Mouse (Mus musculus) lung, postnatal 25 days (tissue): ENCODE measurements around the gene Ubqln4.
A peak's percentile ranks its signal among the peaks of the same experiment; 100 is the strongest.
"Not testable (repeated sequence)": the region's sequence is repeated elsewhere in the genome, so short reads cannot be mapped to it uniquely, and the experiment has no call there.

Source experiments
- DNase-seq: peaks from one replicate; pipeline ENCODE4 v3.0.0; 2022; ENCODE audit warnings: low spot score

Gene Ubqln4

DNA sequence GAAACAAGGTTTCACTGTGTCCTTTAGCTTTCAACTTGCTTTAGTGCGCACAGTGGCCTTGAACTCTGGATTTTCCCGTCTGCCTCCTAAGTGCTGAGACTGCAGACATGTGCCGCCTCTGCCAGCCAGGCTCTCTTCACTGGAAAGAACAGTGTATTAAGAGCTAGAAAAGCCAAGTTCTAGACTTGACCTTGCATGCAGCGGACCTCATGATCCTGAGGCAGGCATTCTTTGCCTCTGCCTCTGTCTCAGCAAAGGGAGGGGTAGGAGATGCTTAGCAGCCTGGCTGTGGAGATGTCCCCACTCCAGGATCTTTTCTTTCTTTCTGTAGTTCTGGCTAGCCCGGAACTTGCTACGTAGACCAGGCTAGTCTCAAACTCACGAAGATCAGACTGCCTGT, 51.3 kb downstream of the Ubqln4 start:
- DNase-seq = no peak

DNA sequence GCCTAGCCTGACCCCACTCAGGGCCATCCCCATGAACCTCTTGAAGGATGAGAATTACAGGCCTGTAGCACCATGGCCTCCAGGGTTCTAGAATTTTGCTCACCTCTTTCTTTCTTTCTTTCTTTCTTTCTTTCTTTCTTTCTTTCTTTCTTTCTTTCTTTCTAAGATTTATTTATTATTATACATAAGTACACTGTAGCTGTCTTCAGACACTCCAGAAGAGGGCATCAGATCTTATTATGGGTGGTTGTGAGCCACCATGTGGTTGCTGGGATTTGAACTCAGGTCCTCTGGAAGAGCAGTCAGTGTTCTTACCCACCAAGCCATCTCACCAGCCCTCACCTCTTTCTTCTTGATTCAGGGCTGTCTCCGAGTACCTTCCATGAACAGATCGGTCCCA, 52.1 kb downstream of the Ubqln4 start, which contains the start of gene Arhgef2:
TSS of gene Arhgef2 (plus strand) at position 301 of the 400 bp plus-strand sequence.
- DNase-seq = not testable (repeated sequence)

DNA sequence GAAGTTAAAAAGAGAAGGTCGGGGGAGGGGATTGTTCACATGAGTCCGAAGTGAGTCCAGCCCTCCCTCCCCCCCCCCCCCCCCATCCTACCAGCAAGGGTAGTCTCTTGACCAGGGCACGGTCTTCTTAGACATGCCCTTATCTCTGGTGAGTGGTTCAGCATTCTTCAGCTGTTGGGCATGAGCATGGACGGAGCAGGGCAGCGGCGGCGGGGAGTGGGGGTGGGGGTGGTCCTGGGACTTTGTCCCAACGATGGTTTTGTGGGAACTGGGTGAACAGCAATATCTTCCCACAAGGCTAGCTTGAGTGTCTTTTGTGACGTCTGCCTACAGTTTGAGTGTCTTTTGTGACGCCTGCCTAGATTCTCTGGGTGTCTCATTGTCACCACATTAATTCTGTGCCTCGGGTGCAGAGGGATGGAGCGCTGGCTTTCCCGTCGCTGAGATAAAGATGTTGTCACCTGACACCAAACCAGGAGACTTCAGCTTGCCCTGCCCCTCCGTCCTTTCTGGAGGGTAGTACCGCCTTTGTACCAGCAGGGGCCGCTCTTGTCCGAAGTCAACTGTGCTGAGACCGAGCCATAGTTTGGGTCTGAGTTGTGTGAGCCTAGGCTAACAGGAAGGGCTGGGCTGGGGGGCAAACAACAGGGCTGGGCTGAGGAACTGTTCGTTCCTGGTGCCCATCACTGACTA, 53.7 kb downstream of the Ubqln4 start:
- DNase-seq = peak; percentile 91

DNA sequence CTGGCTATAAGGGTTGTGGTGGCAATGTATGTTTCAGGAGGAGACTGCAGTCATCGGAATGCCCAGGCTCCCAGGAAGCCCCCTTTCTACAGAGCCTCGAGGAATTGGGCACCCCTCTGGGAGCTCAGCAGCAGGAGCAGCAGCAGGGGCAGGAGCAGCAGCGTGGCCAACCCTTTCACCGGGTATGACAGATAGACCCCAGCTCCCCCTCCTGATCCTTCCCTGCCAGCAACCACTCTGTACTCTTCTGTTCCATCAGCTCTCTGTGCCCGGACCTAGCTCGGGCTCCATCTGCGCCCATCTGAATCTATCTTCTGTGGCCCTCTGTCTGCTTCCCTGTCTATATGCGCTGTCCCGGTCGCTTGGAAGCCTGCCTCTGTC, 54.2 kb downstream of the Ubqln4 start:
- DNase-seq = no peak

DNA sequence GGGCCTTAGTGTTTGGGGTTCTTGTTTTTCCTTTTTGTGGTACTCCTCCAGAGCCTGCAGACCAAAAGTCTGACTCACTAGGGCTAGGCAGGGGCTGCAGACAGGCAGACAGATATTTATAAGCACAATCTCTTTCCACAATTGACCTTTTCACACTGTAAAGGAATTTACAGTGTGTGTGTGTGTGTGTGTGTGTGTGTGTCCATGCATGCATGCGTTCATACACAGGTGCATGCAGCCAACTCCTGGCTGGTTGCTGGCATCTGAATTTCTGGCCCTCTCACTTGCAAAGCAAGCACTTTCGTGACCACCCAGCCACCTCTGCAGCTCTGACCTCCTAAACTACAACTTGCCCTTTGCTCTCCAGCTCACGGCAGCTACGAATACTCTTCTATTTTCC, 55.5 kb downstream of the Ubqln4 start:
- no peak for DNase-seq

DNA sequence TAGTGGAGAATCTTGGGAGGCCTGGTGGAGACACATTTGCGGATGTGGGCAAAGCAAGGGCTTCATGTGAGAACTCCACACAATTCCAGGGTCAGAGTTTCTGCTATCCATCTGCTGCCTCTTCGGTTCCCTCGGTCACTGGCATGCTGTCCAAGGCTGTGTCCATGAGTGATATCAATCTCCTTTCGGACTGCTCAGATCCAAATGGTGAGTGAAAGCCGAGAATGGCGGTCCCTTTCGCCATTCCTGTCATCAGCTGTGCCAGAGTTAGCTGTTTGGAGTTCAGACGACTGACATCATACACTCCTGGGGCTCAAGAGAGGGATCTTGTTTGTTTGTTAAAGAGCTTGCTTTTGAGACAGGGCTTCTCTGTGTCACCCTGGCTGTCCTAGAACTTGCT, 60.9 kb downstream of the Ubqln4 start:
- no peak for DNase-seq

DNA sequence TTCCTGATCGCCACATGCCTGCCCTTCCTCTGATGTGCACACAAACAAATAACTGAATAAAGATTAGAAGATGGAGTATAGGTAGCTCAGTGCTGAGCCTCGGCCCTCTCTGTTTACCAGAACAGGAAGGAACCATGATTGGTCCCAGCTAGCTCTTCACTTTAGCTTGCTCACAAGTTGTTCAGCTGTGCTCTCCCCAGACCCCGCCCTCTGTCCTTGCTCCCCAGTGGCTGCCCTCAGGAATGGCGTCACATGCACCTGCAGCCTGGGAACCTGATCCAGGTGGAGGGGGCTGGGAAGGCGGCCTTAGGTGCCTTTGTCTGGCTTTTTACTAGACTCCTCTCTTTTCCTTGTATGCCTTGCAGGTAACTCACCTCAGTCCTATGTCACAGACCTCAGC, 61.6 kb downstream of the Ubqln4 start:
- peak; percentile 70 for DNase-seq

DNA sequence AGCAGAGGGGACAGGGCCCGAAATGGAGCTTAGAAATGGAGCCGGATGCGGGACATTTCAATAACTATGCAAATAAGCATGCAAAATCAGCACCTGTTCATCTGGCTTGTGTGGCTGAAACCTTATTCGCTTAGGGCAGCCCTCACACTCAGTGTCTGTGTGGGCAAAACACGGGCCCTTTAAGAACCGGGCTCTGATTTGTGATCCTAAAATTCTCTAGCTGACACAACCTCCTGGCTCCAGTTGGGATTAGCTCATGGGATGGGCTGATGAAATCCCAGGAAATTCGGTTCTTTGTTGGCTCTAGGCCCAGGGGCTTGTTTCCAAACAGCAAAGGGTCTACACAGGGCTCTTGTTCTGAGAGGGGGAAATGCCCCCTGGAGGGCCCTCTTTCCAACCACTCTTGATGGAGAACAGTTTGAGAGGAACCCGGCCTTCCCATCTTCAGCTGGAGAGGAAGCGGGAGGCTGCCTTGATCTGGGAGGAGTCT, 62.4 kb downstream of the Ubqln4 start:
- DNase-seq = peak; percentile 61

DNA sequence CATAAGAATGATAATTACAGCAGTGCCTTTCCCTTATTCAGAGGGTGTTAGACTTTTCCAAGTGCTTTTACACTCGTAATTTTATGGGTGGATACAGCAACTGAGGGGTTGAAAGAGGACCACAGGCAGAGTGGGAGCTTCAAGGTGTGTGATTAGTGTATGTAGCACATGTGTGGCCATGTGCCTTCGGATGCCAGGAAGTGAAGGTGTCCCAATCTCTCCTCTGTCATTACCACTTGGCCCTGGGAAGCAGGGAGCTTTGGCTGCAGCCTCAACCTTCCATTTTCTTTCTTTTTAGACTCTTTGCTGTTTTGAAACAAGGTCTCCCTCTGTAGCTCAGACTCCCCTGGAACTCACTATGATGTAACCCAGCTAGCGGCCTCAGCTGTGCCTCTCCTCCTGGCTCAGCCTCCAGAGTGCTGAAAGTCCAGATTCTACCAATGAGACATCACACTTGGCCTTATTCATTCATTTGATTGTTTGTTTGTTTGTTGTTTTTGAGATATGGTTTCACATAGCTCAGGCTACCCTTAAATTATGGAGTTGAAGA, 63.5 kb downstream of the Ubqln4 start:
- no peak for DNase-seq

DNA sequence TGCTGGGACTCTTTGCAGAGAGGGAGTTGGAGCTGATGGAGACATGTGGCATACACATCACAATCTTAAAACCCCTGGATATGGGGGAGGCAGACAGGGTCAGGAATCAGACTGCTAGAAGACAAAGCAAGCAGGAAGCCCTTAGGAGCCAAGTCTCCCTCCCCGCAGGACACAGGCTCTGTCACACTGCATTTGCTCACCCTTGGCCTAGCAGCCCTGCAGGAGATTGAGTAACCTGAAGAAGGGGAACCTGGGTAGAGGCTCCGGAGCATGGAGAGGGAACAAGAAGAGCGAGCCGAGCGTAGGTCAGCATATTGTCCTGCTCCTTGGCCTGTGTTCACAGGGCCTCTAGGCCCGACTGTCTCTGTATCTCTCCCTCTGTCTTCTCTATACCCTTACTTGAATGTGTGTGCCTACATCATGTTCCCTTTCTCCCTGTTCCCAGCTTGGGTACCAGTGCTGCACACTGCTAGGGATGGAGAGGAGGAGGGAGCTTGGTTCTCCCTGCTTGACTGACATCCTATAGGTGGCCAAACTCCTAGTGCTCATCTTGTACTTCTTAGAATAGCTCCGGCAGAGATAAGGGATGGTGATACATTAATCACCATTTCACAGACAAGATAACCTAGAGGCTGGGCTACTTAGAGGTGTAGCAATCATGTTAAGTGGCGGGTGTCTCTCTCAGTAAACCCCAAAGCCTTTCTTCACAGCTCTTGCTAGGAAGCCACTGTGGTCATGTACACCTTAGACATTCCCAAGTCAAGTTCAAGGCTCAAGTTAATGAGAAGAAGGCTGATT, 64.7 kb downstream of the Ubqln4 start:
- no peak for DNase-seq
